Mouse (Mus musculus): Measurements from ENCODE around the gene Gars. TPM values are rescaled to one million over a fixed set of nuclear protein-coding genes. Genes with fewer than 3 reads are reported as not detected.

The Gars gene
- polyA plus RNA-seq, 1 experiment from 2014 or later, result 142 TPM

GRCm38 (mm10) chr6:55010330-55011091 lies 27.3 kb upstream of the Gars start:
- ATAC-seq (ENCODE audit: low FRiP score, low read depth), result no peak
- Histone ChIP-seq H3K36me3 (no peaks in the 10 kb centered on the region), H3K9ac (no peak overlapping the region), H3K4me2 (replicated peaks) (peak overlapping the region; percentile 45), H3K27me3 (no peaks in the 10 kb centered on the region), H3K4me1 (no peaks in the 10 kb centered on the region), H3K4me3 (peak overlapping the region; percentile 20), H3K27ac (peak overlapping the region; percentile 88; the same call in 1 of the 2 replicates), H3K9me3 (peaks cover 9% of the 10 kb centered on the region; the same call in 1 of the 2 replicates)
- WGBS, result 69% methylated on average over 4 of the region's 4 CpGs

- Histone ChIP-seq H3K27me3 (no peaks in the 10 kb centered on the region), H3K27ac (no peak overlapping the region), H3K36me3 (no peaks in the 10 kb centered on the region), H3K4me2 (replicated peaks) (no peak overlapping the region), H3K4me1 (peaks cover 10% of the 10 kb centered on the region; the same call in 1 of the 2 replicates), H3K9me3 (peaks cover 9% of the 10 kb centered on the region; the same call in 1 of the 2 replicates), H3K9ac (no peak overlapping the region), H3K4me3 (no peak overlapping the region)
- whole genome bisulfite sequencing, result 84% methylated on average over 7 of the region's 7 CpGs
- ATAC-seq (ENCODE audit: low FRiP score, low read depth), result no peak
These were observed 25.3 kb upstream of the Gars start for GRCm38 (mm10) chr6:55012516-55012915.

- Histone ChIP-seq H3K36me3 (no peaks in the 10 kb centered on the region), H3K4me1 (peaks cover 10% of the 10 kb centered on the region; the same call in 1 of the 2 replicates), H3K4me3 (no peak overlapping the region), H3K9me3 (peaks cover 9% of the 10 kb centered on the region; the same call in 1 of the 2 replicates), H3K27ac (no peak overlapping the region), H3K9ac (no peak overlapping the region), H3K4me2 (replicated peaks) (no peak overlapping the region), H3K27me3 (no peaks in the 10 kb centered on the region)
- WGBS, result 85% methylated on average over 3 of the region's 3 CpGs
- no peak for ATAC-seq (ENCODE audit: low FRiP score, low read depth)
These were observed 23.6 kb upstream of the Gars start for GRCm38 (mm10) chr6:55014184-55014583.

DNA sequence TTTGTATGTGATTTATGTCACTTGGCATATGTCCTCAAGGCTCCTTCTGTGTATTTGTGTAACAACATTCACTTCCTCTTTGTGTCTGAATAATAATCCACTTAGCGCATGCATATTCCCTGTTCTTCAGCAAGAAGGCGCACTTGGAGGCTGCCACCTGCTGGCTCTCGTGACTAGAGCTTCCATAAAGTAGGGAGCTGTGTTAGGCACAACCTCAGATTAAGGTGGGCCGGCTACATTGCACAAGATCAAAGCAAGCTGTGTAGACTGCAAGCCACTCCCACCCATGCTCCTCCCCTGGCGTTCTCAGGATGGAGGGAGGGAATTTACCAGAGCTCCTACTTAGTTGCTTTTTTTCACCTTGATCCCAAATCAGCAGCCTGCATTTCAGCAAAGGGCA lies 21.6 kb upstream of the Gars start:
- Histone ChIP-seq H3K27me3 (no peaks in the 10 kb centered on the region), H3K4me1 (peaks cover 10% of the 10 kb centered on the region; the same call in 1 of the 2 replicates), H3K36me3 (no peaks in the 10 kb centered on the region), H3K4me2 (replicated peaks) (0 out of 2 replicates have a peak overlapping the region, but pooled peaks have one; percentile 38), H3K9me3 (peaks cover 9% of the 10 kb centered on the region; the same call in 1 of the 2 replicates), H3K4me3 (no peak overlapping the region), H3K27ac (no peak overlapping the region), H3K9ac (no peak overlapping the region)
- peak; percentile 64; the same call in 1 of the 2 replicates for ATAC-seq (ENCODE audit: low FRiP score, low read depth)
- 16% methylated on average over 5 of the region's 5 CpGs for WGBS

GRCm38 (mm10) chr6:55016710-55017583 lies 20.9 kb upstream of the Gars start:
- H3K4me3 ChIP-seq, result no peak overlapping the region

DNA sequence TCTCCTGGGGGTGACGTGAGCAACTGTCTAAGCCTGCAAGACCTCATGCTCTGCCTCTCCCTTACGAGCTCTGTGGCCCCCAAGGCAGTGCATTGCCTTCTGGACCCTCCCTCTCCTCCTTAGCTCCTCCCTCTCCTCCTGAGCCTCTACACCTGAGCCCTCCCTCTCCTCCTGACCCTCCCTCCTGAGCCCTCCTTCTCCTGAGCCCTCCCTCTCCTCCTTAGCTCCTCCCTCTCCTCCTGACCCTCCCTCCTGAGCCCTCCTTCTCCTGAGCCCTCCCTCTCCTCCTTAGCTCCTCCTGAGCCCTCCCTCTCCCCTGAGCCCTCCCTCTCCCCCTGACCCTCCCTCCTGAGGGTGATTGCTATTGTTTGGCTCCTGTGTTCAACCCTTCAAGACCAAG lies 19.4 kb upstream of the Gars start:
- Histone ChIP-seq H3K27me3 (no peaks in the 10 kb centered on the region), H3K9me3 (peaks cover 9% of the 10 kb centered on the region; the same call in 1 of the 2 replicates), H3K9ac (no peak overlapping the region), H3K27ac (no peak overlapping the region), H3K4me3 (no peak overlapping the region), H3K4me1 (peaks cover 10% of the 10 kb centered on the region; the same call in 1 of the 2 replicates), H3K36me3 (no peaks in the 10 kb centered on the region), H3K4me2 (replicated peaks) (no peak overlapping the region)
- WGBS, result 60% methylated on average over 2 of the region's 2 CpGs
- no peak for ATAC-seq (ENCODE audit: low FRiP score, low read depth)

More at GRCm38 (mm10) chr6:55016710-55017583, 20.9 kb upstream of the Gars start:
- ATAC-seq (ENCODE audit: low FRiP score, low read depth), result peak; percentile 86
- Histone ChIP-seq H3K9me3 (peaks cover 9% of the 10 kb centered on the region; the same call in 1 of the 2 replicates), H3K27ac (no peak overlapping the region), H3K9ac (no peak overlapping the region), H3K4me1 (peaks cover 10% of the 10 kb centered on the region; the same call in 1 of the 2 replicates), H3K27me3 (no peaks in the 10 kb centered on the region), H3K4me2 (replicated peaks) (peak overlapping the region; percentile 38), H3K36me3 (no peaks in the 10 kb centered on the region)
- WGBS, result 27% methylated on average over 15 of the region's 15 CpGs

- Histone ChIP-seq H3K9ac (no peak overlapping the region), H3K36me3 (no peaks in the 10 kb centered on the region), H3K9me3 (no peaks in the 10 kb centered on the region), H3K4me3 (no peak overlapping the region), H3K4me1 (peaks cover 4% of the 10 kb centered on the region; the same call in 1 of the 2 replicates), H3K27me3 (no peaks in the 10 kb centered on the region), H3K4me2 (replicated peaks) (no peak overlapping the region), H3K27ac (no peak overlapping the region)
- no peak for ATAC-seq (ENCODE audit: low FRiP score, low read depth)
- 86% methylated on average over 7 of the region's 7 CpGs for WGBS
These were observed 16.0 kb upstream of the Gars start for GRCm38 (mm10) chr6:55021806-55022205.

DNA sequence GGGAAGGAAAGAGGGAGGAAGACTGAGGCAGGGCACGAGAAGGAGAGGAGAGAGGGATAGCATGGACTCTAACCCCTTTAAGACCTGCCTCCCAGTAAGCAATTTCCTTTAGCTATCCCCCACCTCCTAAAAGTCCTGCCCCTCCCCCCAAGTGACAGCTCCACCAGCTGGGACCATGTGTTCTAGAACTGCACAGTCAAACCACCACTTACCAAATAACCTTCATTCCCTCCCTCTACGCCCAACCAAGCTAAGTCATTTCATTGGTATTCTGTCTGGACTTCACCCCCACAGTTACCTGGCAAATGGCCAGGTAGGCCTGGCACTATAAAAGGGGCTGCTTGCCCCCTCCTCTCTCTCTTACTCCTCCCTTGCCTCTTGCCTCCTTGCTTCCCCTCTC lies 10.2 kb upstream of the Gars start:
- Histone ChIP-seq H3K27me3 (no peaks in the 10 kb centered on the region), H3K4me2 (replicated peaks) (no peak overlapping the region), H3K36me3 (no peaks in the 10 kb centered on the region), H3K9ac (no peak overlapping the region), H3K9me3 (no peaks in the 10 kb centered on the region), H3K4me3 (no peak overlapping the region), H3K27ac (no peak overlapping the region), H3K4me1 (no peaks in the 10 kb centered on the region; the same call in 1 of the 2 replicates)
- 54% methylated on average over 2 of the region's 2 CpGs for WGBS
- no peak for ATAC-seq (ENCODE audit: low FRiP score, low read depth)

DNA sequence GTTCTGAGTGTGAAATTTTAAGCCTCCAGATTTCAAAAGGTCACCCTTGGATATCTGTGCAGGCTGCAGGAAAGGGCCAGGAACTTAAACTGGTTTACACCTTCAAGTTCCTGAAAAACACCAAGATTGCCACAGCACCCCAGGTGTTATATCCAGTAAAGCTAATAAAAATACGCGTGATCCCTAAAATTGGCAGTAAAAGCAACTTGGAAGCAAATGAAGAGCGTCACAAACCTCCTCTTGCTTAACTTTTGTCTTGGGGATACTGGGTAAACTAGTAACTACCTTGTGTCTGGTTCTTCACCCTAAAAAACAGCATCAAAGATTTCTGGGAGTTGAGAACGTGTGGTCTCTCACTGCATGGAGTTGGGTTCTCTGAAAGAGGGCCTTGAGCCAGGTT lies 1.1 kb upstream of the Gars start:
- H3K4me1 ChIP-seq, result peaks cover 17% of the 10 kb centered on the region
- H3K27me3 ChIP-seq, result no peaks in the 10 kb centered on the region
- H3K4me3 ChIP-seq, result no peak overlapping the region
- H3K27ac ChIP-seq, result no peak overlapping the region
- ATAC-seq (ENCODE audit: low FRiP score, low read depth), result no peak
- H3K9ac ChIP-seq, result no peak overlapping the region
- no peak overlapping the region for H3K4me2 ChIP-seq (replicated peaks)
- H3K9me3 ChIP-seq, result no peaks in the 10 kb centered on the region
- WGBS, result 83% methylated on average over 4 of the region's 4 CpGs
- H3K36me3 ChIP-seq, result no peaks in the 10 kb centered on the region

- Histone ChIP-seq H3K4me3 (peak overlapping the region; percentile 95), H3K4me1 (peaks cover 28% of the 10 kb centered on the region), H3K9ac (peak overlapping the region; percentile 92), H3K27ac (no peak overlapping the region), H3K9me3 (no peaks in the 10 kb centered on the region), H3K27me3 (no peaks in the 10 kb centered on the region), H3K4me2 (replicated peaks) (peak overlapping the region; percentile 82), H3K36me3 (no peaks in the 10 kb centered on the region)
- WGBS, result 2% methylated on average over 12 of the region's 12 CpGs
- ATAC-seq (ENCODE audit: low FRiP score, low read depth), result no peak
These were observed 1.1 kb downstream of the Gars start for GRCm38 (mm10) chr6:55038671-55039445.

GRCm38 (mm10) chr6:55039446-55039783 lies 1.6 kb downstream of the Gars start:
- 64% methylated on average over 6 of the region's 6 CpGs for WGBS
- Histone ChIP-seq H3K9me3 (no peaks in the 10 kb centered on the region), H3K9ac (no peak overlapping the region), H3K27me3 (no peaks in the 10 kb centered on the region), H3K36me3 (no peaks in the 10 kb centered on the region), H3K4me1 (peaks cover 34% of the 10 kb centered on the region), H3K27ac (no peak overlapping the region), H3K4me2 (replicated peaks) (peak overlapping the region; percentile 82), H3K4me3 (peak overlapping the region; percentile 95; the same call in 1 of the 2 replicates)
- no peak for ATAC-seq (ENCODE audit: low FRiP score, low read depth)
